Mouse (Mus musculus): ENCODE measurements around the gene Atp1b1. TPM values are rescaled to one million over a fixed set of nuclear protein-coding genes. Genes with fewer than 3 reads are reported as not detected.

Atp1b1 gene
- total RNA-seq, 2 experiments from 2014 or later: 179 to 280 TPM

DNA sequence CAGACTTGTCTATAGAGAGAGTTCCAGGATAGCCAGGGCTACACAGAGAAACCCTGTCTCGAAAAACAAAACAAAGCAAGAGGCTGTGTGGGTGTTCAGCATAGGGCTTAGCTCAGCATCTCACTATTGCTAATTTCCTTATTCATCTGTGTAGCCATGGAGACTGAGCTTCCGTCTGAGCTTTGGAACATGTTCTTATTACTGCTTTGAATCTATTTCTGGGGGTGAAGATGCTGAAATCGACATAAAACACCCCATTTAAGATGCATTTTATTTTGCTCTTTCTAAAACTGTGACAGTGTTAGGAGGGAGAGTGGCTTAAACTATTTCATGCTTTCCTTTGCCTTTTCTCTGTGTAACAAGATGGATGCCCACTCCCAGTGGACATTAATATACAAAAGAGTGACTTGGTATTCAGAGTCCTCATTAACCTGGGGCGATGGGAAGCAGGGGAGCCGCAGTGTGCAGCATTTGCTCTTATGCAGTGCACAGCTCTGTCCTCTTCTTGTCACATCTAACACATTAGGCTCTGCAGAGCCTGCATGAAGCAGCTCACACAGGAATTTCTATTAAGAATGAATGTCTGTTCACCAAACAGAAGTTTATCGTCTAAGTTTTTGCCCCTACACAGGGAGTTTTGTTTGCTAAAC lies 62.9 kb downstream of the Atp1b1 start:
- no peak for DNase-seq (ENCODE audit: low spot score)

DNA sequence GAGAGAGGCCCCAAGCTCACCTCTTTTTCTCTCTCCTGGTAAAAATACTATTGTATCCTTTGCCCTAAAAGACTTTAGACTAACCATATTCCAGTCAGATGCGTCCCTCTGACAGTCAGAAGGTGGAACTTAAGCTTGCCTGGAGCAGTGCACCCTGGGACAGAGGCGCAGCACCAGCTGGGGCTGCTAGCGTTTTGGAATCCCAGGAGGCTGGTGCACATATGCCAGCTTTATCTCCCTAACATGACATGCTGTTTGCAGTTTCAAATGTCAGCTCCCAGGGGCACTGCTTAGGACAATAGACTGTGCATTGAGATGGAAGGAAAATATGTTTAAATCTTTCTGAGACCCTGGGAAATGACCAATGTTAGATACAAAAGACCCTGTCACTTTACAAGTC lies 66.0 kb downstream of the Atp1b1 start:
- DNase-seq (ENCODE audit: low spot score): no peak

DNA sequence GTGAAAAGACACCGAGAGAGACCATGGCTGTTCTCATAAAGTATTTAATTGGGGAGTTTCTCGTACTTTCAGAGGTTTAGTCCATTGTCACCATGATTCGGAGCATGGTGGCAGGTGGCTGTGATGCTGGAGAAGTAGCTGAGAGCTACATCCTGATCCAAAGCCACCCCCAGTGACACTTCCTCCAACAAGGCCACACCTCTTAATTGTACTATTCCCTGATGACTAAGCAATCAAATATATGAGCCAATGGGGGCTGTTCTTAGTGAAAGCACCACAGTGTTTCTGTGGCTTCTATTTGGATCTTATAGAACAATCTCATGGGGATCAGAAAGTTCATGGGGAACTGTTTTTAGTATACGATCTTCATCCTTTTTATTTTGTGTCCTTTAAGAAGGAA lies 68.4 kb downstream of the Atp1b1 start:
- no peak for DNase-seq (ENCODE audit: low spot score)

Other genes starting within 250 kb of the Atp1b1 start
- gene Slc19a2, start 209.3 kb downstream of the Atp1b1 start, total RNA-seq (2021): 1 to 10 TPM; 1.9 to 3.0 TPM
- gene Ccdc181, start 182.8 kb downstream of the Atp1b1 start, total RNA-seq (2021): 10 to 100 TPM; 12.3 to 13.5 TPM
- 1 to 10 TPM; 1.3 to 1.7 TPM for gene Nme7, start 154.2 kb downstream of the Atp1b1 start, total RNA-seq (2021)
- gene Blzf1, start 150.9 kb downstream of the Atp1b1 start, total RNA-seq (2021): 10 to 100 TPM; 24.1 to 25.6 TPM

Data from gastrocnemius, adult 18-20 months (tissue).